Mouse (Mus musculus) ES-Bruce4 (cell line): ENCODE data around the gene Lenep.

Experiments
- CTCF ChIP-seq: IDR thresholded peaks from one replicate; pipeline ENCODE4 v1.8.1; 2011; ENCODE audit warnings: low read depth, low read length
- EP300 ChIP-seq: IDR thresholded peaks from 2 replicates; pipeline ENCODE4 v1.6.1; 2011; ENCODE audit warnings: low read depth, low read length; ENCODE audit not compliant: insufficient read depth
- POLR2A ChIP-seq: IDR thresholded peaks from one replicate; pipeline ENCODE4 v1.8.1; 2011; ENCODE audit warnings: low read length; ENCODE audit not compliant: insufficient read depth

DNA sequence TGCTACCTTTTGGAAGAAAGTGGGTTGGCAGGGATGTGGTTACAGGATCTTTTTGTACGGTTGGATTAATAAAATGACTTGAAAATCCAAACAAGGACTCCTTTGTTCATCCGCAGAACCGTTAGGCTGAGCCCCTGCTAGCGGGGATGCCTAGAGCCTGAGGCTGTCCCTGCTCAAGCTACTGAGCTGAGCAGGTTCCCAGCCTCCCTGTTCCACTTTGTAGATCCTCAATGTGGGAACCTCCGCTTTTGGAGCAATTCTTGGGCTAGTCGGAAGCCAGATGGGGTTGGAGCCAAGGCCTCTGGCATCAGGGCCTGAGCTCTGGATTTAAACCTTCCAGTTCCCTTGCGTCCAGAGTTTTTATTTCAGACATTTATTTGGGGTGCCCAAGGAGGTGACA, 32.4 kb upstream of the Lenep start:
- TF ChIP-seq CTCF (no peak), POLR2A (no peak), EP300 (no peak)
